Mouse (Mus musculus) liver, embryonic 13.5 days (tissue): Measurements from ENCODE around the gene Ugt1a6b. TPM values are rescaled to one million over a fixed set of nuclear protein-coding genes. Genes with fewer than 3 reads are reported as not detected.

Experiments used
- polyA plus RNA-seq: library from polyadenylated mRNA; unstranded; fragments of >200 nt; fragmentation: Nextera tagmentation; extraction: Ambion mirVana; gene quantifications from 2 replicates; pipeline ENCODE4 v1.2.1, GENCODE M21; 2015

Gene Ugt1a6b
- polyA plus RNA-seq, 1 experiment from 2014 or later: 2.1 TPM

Other genes starting within 250 kb of the Ugt1a6b start
- 10.9 and 15.1 TPM in 2 replicates for gene Dgkd, start 250.0 kb upstream of the Ugt1a6b start, polyA plus RNA-seq
- 7.5 and 9.2 TPM in 2 replicates for gene Usp40, start 94.7 kb upstream of the Ugt1a6b start, polyA plus RNA-seq
- gene Ugt1a10, start 47.9 kb upstream of the Ugt1a6b start, polyA plus RNA-seq: not detected in 2 replicates
- 0.16 and 0.21 TPM in 2 replicates for gene Ugt1a9, start 32.5 kb upstream of the Ugt1a6b start, polyA plus RNA-seq
- not detected in 2 replicates for gene Ugt1a8, start 15.4 kb upstream of the Ugt1a6b start, polyA plus RNA-seq
- gene Ugt1a7c, start 8.2 kb upstream of the Ugt1a6b start, polyA plus RNA-seq: 1.7 and 1.9 TPM in 2 replicates
- 3.4 and 4.3 TPM in 2 replicates for gene Ugt1a6a, start 31.6 kb downstream of the Ugt1a6b start, polyA plus RNA-seq
- gene Ugt1a5, start 62.8 kb downstream of the Ugt1a6b start, polyA plus RNA-seq: not detected in 2 replicates
- not detected in 2 replicates for gene Ugt1a2, start 97.3 kb downstream of the Ugt1a6b start, polyA plus RNA-seq
- 11.3 and 11.4 TPM in 2 replicates for gene Dnajb3, start 102.5 kb downstream of the Ugt1a6b start, polyA plus RNA-seq
- 0.08 TPM in 1 of 2 replicates, not detected in the other for gene Ugt1a1, start 108.7 kb downstream of the Ugt1a6b start, polyA plus RNA-seq
- gene Mroh2a, start 123.7 kb downstream of the Ugt1a6b start, polyA plus RNA-seq: 0.41 TPM in 2 replicates
- 61.0 and 69.7 TPM in 2 replicates for gene Hjurp, start 174.4 kb downstream of the Ugt1a6b start, polyA plus RNA-seq
- gene Trpm8, start 174.4 kb downstream of the Ugt1a6b start, polyA plus RNA-seq: not detected in 2 replicates